Mouse (Mus musculus) thymus, adult 2 months (tissue): ENCODE data around the gene Shh.

Experiments
- CTCF ChIP-seq: fragments of 200-500 bp; IDR thresholded peaks from 2 replicates; pipeline ENCODE4 v1.5.1; 2012; ENCODE audit warnings: mild to moderate bottlenecking, control low read depth, low read length, moderate library complexity, borderline replicate concordance; ENCODE audit not compliant: control insufficient read depth, poor library complexity, insufficient read depth; ENCODE audit errors: extremely low read depth
- POLR2A ChIP-seq: fragments of 200-500 bp; IDR thresholded peaks from 2 replicates; pipeline ENCODE4 v1.6.1; 2012; ENCODE audit warnings: mild to moderate bottlenecking, low read length, control low read depth, moderate library complexity; ENCODE audit not compliant: control insufficient read depth, poor library complexity, insufficient read depth; ENCODE audit errors: extremely low read depth

DNA sequence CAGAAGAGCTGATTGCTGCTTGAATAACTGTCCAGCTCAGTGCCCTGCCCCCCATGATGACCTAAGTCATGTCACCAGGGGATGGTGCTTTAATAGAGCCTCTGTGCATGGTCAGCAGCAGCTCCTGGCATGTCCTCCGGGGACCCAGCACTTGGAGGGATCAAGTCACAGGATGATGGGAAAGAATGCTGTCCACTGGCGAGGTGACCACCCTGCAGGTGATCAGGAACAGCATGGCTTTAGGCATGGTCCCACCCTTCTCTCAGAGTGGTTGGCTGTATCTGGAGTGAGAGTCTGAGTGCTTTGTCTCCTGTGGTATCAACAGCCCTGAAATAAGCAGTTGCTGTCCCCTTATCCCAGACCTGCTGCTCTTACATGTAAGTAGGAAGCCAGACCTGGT is 14.7 kb upstream of the Shh start:
- TF ChIP-seq CTCF = no peak
- TF ChIP-seq POLR2A = no peak
